Mouse (Mus musculus) left cerebral cortex, adult 2 months (tissue): ENCODE data around the gene Mrpl39. TPM values are rescaled to one million over a fixed set of nuclear protein-coding genes. Genes with fewer than 3 reads are reported as not detected.

Experiments
- DNase-seq, 2 experiments: peaks; one replicate each; pipeline ENCODE4 v3.0.0; 2021 to 2022; ENCODE audit warnings: low spot score in 2 of 2, mixed read lengths in 1 of 2; ENCODE audit errors: extremely low spot score in 1 of 2
- H3K27ac ChIP-seq: fragments of 200-600 bp; 2 replicates; pipeline ENCODE4 v1.8.1; 2022
- H3K4me3 ChIP-seq: fragments of 200-600 bp; 2 replicates; pipeline ENCODE4 v1.8.1; 2022
- CTCF ChIP-seq: fragments of 200-600 bp; IDR thresholded peaks from 2 replicates; pipeline ENCODE4 v1.8.1; 2022; ENCODE audit warnings: antibody characterized with exemption, mild to moderate bottlenecking, moderate library complexity
- intact Hi-C: fragments of 180-260 bp; cut with DNase I; formaldehyde crosslinking; loops from one replicate; pipeline ENCODE4 v1.15.1; 2025
- long read RNA-seq, 2 experiments: library from polyadenylated mRNA; stranded (forward); transcript quantifications; one replicate each; pipeline ENCODE4 v2.0.0; 2021; ENCODE audit warnings: borderline mapping rate in 2 of 2
- total RNA-seq, 2 experiments: library from RNA; stranded (reverse); gene quantifications; 2 replicates each; pipeline ENCODE4 v1.2.3; 2021

Gene Mrpl39
- 10 to 100 TPM; 20.5 to 21.5 TPM for total RNA-seq
- long read RNA-seq, experiment 1, transcript Mrpl39-201 (10 exons, 2,294 nt): major isoform, 8 of 23 reads
- long read RNA-seq, experiment 1, partial matches to known transcripts: 9 of 23 reads
- long read RNA-seq, experiment 1, other reads (novel, unspliced or antisense): 6 of 23 reads
- long read RNA-seq, experiment 2, transcript Mrpl39-201 (10 exons, 2,294 nt): major isoform, 7 of 12 reads
- long read RNA-seq, experiment 2, partial matches to known transcripts: 2 of 12 reads
- long read RNA-seq, experiment 2, other reads (novel, unspliced or antisense): 3 of 12 reads

DNA sequence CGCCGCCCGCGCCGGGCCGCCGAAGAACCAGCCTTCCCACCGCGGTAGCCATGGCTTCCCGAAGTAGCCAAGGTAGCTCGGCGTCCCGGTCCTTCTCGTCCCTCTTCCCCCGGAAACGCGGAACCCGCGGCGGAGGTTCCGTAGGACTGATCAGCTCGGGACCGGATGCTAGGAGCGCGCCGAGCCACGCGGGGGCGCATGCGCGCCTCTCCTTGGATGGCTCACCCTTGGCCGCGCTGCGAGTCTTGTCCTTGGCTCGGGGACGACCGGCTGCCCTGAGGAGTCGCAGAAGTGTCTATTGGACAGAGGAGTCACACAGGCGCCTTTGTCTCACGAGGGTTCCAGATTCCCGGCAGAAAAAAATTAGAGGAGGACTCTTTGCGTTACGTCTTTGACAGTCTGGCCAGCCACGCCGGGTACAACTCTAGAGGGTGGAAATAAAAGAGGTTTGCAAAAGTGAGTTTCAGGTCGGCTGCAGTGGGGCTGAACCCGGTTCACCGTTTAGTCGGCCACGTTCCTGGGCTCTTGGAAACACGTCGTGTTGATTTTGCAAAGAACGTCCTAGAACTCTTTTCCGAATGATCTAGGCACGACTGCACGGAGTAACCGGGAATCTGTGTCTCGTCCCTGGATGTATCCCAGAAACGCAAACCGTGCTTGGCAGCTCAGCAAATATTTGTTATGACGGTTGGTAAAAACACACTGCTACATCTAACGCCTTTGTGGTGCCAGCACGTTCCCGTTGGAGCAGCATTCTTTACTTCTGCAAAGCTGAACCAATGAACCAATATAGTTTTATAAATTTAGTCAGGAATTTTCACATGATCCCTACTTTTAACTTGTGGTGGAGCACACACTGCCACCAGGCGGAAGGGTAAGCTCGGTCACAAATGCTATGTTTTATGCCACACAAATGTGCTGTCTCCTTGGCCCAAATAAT is at the start of gene Mrpl39:
TSS of gene Mrpl39 (minus strand) at position 577 of the 940 bp plus-strand sequence.
- peak within 1 kb of the TSS; percentile 76 for H3K27ac ChIP-seq
- peak within 1 kb of the TSS; percentile 83 for H3K4me3 ChIP-seq
- DNase-seq: peak; percentile 96 to 99
- TF ChIP-seq CTCF: peak; percentile 76
- intact Hi-C loops: loop anchor here (1.0 kb wide), 4 partner anchors 38 to 943 kb away; partner anchors contain the start of gene Atp5j

DNA sequence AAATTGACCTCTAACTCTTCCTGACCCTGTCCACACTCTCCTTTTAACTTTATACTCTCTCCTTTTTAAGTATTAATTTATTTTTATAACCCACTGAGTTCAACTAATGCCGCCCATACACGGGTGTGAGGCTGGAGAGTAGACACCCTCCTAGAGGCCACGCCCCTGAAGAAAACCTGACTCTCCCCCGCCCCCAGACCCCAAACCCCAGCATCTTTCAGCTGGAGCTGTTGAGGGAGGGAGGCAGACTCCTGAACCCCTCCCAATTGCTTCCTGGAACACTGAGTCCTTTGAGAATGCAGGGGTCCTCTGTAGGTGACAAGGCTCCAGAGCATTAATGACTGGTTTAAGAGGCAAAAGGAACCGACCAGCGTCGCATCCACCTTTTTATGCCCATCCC is 49.4 kb upstream of the Mrpl39 start:
- TF ChIP-seq CTCF: no peak
- DNase-seq: no peak
- Histone ChIP-seq H3K27ac (no peak overlapping the region), H3K4me3 (no peak overlapping the region)
- intact Hi-C loops: no loop called here

DNA sequence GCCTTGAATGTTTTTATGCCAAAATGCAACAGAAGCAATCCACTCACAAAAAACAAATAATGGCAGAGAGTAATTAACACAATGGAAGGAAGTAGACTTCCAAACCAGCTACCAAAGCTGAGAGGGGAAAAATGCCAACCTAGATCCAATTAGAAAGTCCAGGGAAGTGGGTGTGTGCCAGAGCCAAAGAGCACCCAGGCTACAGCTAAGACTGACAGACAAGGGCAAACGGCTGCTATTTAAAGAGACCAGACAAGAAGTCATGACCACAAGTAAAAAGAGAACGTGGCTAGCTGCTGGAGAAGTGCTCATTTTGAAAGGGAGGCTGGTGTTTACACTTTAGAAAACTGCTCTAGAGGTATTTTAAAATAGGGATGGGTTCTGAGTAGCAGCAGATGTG is 47.7 kb upstream of the Mrpl39 start:
- intact Hi-C loops: no loop called here
- DNase-seq: no peak
- Histone ChIP-seq H3K27ac (peak overlapping the region; percentile 2), H3K4me3 (no peak overlapping the region)
- no peak for TF ChIP-seq CTCF

DNA sequence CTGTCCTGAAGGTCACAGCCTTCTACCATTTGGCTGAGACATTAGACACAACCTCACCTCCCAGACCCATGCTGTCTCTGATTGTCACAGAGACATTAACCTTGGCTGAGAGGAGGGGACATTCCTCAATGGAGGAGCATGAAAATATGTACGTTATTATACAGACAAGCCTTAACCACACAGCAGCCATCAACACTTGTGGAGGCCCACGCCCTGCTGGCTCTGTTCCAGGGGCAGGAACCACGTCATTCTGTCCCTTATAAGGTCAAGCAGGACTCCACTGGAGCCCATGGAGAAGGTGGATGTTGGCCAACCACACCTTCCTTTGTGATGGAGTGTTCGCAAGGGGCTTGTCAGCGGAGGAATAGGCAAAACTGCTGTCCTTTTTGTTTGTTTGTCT is 44.2 kb upstream of the Mrpl39 start:
- H3K4me3 ChIP-seq: no peak overlapping the region
- no peak for DNase-seq
- intact Hi-C loops: no loop called here
- no peak overlapping the region for H3K27ac ChIP-seq
- no peak for TF ChIP-seq CTCF

DNA sequence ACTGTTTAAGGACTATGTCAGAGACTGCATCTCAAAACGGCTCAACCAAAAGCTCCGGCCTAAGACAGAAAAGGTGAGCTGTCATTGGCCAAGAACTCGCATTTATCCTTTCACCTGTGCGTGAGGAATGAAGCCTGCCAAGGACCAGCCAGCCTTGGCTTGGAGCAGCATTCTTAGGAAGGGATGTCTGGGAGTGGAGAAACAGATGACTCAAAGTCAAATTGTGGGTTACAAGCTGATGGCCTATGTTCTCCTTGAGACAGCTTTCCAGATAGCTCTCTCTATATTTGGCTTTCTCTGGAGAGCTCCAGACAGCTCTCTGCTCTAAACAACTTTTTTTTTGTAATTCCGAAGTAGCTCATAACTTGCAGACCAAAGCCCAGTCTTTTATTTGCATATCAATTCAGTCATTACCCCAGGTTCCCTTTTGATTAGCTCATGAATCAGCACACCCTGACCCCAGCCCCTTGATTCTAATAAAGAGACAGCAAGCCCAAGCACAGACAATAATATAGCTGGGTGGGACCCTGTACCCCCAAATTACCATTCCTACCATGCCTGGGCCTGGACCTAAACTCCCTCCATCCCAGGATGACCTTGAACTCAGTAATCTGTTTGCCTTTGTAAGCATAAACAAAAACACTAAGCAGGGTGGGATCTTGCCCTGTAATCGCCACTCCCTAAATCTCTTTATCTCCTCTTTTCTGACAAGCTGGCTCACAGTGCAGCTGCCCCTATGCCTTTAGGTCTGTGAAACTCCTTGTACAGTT is 43.5 kb upstream of the Mrpl39 start:
- no peak for DNase-seq
- H3K27ac ChIP-seq: no peak overlapping the region
- intact Hi-C loops: no loop called here
- no peak overlapping the region for H3K4me3 ChIP-seq
- TF ChIP-seq CTCF: no peak

DNA sequence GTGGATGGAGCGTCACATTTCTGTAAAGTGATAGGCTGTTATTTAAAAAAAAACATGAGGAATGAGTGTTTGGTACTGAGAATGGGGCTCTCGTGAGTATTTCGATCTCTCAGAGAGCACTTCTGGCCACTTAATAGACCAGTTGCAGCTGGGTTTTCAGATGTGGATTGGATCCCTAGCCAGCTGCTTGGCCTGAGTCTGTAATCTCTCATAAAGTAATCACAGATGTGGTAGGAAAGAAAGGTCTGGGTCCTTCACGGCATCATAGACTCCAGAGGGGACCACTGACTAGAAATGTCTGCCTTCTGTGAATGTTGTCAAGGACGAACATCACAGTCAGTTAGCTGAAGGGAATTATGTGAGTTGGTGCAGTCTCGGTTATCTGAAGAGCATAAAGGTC is 42.9 kb upstream of the Mrpl39 start:
- no peak for TF ChIP-seq CTCF
- no peak overlapping the region for H3K4me3 ChIP-seq
- H3K27ac ChIP-seq: no peak overlapping the region
- DNase-seq: no peak
- intact Hi-C loops: no loop called here

DNA sequence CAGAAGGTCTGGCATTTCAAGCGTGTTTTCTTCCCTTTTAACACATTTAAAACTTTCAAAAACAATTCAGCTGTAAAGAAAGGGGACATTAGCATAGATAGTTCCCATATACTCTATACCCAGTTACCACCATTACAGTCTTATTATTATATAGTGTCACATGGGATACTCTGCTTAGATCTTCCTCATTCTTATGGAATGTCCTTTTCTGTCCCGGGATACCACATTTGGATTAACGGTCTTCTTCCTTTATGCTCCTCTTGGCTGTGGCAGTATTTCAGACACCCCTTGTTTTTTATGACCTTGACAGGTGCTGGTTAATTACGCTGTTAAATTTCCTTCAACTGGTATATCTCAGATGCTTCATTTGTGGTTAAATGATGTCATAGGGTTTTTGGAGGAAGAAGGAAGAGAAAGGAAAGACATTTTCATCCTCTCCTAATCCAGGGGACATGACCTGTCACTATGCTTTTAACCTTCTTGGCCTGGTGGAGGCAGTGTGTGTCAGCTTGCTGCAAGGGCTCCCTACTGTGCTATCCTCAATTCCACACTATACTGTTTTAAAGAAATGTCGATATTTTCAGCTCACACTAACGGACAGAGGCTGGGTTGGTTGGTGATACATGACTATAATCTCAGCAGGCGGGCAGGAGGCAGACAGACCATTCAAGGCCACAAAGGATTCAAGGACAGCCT is 40.7 kb upstream of the Mrpl39 start:
- TF ChIP-seq CTCF: peak; percentile 34
- Histone ChIP-seq H3K27ac (no peak overlapping the region; the same call in 1 of the 2 replicates), H3K4me3 (peak overlapping the region; percentile 70)
- DNase-seq: no peak
- intact Hi-C loops: no loop called here

DNA sequence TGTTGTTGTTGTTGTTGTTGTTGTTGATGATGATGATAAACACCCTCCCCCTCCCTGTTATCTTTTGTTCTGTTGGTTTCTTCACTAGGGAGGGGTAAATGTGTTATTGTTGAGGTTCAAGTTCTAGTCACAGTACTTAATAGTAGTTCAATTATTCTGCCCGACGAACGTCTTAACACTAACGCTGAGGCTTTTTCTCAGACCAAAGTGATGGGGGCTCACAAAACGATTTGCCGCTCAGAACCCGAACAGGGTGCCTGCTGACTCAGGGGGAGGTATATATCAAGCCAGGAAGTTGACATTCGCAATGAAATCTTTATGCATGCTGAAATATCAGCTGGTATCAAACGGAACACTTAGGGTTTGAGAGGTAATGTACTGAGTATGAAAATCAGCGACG is 39.8 kb upstream of the Mrpl39 start:
- intact Hi-C loops: loop anchor here (2.0 kb wide), 1 partner anchor 41 kb away; no protein-coding TSS in a partner anchor
- H3K27ac ChIP-seq: no peak overlapping the region; the same call in 1 of the 2 replicates
- no peak for DNase-seq
- H3K4me3 ChIP-seq: peak overlapping the region; percentile 70
- TF ChIP-seq CTCF: no peak

DNA sequence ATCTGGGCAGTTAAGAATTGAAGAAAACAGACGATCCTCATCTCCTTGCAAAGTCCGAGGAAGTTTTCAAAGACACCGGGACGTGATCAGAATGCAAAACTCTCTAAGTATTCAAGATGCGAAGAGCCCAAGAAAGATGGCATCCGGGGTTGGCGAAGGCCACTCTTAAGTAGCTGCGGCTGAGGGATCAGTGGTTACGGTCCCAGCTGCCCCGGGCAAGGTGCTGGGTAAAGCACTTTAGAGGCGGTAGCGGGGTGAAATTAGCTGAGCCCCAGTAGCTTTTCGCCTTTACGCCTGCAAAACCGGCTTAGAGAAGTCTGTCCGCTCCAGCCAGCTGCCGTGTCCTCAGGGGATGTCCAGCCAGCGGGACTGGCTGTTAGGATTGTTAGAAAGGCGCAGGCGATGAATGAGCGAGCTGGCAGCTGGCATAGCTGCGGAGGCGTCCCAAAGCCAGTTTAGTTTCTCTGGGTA is 39.3 kb upstream of the Mrpl39 start:
- peak overlapping the region; percentile 84 for H3K27ac ChIP-seq
- TF ChIP-seq CTCF: no peak
- intact Hi-C loops: loop anchor here (2.0 kb wide), 1 partner anchor 42 kb away; no protein-coding TSS in a partner anchor
- peak; percentile 61 to 63 for DNase-seq
- H3K4me3 ChIP-seq: peak overlapping the region; percentile 70

DNA sequence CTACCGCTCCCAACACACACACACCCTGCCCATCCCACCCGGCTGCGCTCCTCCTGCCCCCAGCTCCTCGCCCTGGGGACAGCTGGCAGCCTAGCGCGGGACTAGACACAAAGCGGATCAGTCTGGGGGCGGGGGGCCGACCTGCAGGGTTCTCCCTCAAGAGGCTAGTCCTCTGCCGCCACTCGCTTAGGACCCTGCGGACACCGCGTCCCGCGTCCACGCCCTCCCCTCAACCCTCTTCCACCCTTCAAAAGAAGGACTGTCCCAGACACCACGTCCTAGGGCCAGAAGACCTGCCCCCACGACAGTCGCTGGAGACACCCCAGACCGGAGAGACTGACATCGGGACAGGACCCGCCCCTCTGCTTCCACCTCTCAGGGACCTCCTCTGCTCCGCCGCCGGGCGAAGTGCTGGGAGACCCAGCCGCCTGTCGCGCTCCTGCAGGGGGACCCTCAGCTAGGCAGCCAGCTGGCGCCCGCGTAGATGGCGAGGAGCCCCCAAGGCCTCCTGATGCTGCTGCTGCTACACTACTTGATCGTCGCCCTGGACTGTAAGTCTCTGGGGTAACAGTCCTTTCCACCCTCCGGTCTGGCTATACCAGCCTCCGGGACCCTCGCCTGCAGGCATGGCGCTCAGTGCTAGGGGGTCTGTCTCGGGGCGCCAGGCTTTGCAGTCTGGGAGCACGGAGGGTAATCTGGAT is 38.6 kb upstream of the Mrpl39 start, which contains the start of gene Jam2:
TSS of gene Jam2 (plus strand) at position 121 of the 701 bp plus-strand sequence.
- Histone ChIP-seq H3K27ac (peak within 1 kb of the TSS; percentile 84), H3K4me3 (peak within 1 kb of the TSS; percentile 70)
- intact Hi-C loops: loop anchor here (2.0 kb wide), 1 partner anchor 43 kb away; no protein-coding TSS in a partner anchor
- peak; percentile 34 to 46 for DNase-seq
- no peak; the same call in 1 of the 2 replicates for TF ChIP-seq CTCF
